Mouse (Mus musculus) right cerebral cortex, postnatal 4 days (tissue): Measurements from ENCODE around the gene Sorcs2.

Source experiments
- DNase-seq: peaks from one replicate; pipeline ENCODE4 v3.0.0-alpha.2; 2022

The Sorcs2 gene

DNA sequence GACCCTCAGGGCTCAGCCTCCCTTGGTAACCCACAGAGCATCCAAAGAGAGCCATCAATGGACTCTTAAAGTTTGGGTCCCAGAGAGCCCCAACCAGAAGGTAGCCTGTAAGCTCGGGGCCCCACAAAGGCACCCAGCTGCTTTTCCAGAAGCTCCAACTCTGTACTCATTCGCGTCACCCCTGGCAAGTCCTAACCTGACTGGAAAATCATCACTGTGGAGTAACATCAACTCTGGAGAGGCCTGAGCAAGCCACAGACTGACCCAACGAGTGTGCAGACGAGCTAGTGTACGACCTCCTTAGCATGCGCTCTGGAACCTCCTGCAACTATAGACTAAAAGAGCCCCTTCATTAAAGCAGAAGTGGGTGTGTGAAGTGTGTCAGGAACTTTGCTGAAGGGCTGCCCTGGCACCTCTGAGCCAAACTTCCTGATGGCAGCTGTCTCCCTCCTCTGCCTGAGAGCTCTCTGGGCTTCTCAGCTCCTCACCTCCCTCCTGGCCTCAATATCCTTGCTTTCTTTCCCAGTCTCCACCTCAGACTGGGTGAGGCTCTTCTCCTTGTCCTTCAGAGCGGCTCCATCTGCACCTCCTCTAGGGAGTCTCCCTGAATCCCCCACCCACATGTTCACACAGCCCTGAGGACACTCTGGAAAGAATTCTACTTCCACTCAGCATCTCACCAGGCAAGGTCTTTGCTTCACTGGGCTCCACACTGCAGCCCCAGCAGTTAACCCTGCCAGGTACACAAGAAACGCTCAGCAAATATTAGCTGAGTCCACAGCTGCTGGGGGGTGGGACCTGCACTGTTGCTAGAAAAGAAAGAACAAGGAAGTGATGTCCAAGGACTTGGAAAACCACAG lies 8.0 kb downstream of the Sorcs2 start:
- DNase-seq = no peak

DNA sequence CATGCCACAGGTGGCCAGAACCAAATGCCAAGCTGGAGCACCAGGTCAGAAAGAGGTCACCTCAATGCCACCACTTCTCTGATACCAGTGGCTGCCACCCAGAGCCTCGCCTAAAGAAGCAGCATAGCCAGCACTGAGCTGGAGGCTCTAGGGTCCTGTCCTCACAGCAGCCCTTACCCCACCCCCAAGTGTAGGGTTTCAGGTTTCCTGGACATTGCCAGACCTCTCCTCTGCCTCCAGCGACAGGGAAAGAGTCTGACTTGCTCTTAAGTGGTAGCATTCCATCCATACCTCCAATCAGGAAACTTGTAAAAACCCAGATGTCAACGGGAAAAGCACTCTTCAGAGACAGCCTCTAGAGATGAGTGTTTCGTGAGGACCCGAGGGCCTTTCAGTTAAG lies 12.9 kb downstream of the Sorcs2 start:
- no peak for DNase-seq

DNA sequence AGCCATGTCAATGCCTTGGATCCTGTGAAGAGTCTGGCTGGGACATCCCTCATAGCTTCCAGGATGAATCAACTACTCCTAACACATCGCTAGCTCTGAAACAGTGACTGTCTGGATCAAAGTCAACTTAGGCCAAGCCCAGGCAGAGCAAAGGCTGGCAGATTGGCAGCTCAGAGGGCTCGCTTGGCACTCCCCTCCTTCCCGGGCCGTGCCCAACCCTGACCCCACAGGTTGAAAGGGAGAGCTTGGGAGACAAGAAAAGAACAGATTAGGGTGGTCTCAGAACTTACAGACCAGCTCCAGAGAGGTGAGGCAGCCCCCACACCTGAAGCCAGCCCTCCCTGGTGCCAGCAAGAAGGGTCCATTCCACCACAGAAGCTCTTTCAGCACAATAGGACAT lies 14.5 kb downstream of the Sorcs2 start:
- DNase-seq = no peak

GRCm38 (mm10) chr5:36382721-36383120 lies 15.2 kb downstream of the Sorcs2 start:
- no peak for DNase-seq

- DNase-seq = no peak
Observed at GRCm38 (mm10) chr5:36382134-36382693, 15.7 kb downstream of the Sorcs2 start.

- DNase-seq = no peak
Observed at GRCm38 (mm10) chr5:36379938-36380511, 17.9 kb downstream of the Sorcs2 start.

DNA sequence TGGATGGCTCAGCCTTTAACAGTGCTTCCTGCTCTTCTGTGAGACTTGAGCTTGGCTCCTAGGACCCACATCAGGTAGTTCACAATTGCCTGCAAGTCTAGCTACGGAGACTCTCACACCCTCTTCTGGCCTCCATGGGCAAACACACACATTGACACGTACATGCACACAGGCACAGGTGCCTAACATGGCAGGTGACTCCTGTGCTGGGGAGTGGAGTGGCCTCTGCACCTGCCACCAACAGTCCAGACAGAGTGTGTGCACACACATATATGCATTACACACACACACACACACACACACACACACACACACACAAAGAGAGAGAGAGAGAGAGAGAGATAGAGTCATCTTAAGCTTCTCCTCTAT lies 19.6 kb downstream of the Sorcs2 start:
- no peak for DNase-seq

- DNase-seq = no peak
Observed at GRCm38 (mm10) chr5:36377456-36378369, 20.2 kb downstream of the Sorcs2 start.

- no peak for DNase-seq
Observed at GRCm38 (mm10) chr5:36375886-36376285, 22.1 kb downstream of the Sorcs2 start.

DNA sequence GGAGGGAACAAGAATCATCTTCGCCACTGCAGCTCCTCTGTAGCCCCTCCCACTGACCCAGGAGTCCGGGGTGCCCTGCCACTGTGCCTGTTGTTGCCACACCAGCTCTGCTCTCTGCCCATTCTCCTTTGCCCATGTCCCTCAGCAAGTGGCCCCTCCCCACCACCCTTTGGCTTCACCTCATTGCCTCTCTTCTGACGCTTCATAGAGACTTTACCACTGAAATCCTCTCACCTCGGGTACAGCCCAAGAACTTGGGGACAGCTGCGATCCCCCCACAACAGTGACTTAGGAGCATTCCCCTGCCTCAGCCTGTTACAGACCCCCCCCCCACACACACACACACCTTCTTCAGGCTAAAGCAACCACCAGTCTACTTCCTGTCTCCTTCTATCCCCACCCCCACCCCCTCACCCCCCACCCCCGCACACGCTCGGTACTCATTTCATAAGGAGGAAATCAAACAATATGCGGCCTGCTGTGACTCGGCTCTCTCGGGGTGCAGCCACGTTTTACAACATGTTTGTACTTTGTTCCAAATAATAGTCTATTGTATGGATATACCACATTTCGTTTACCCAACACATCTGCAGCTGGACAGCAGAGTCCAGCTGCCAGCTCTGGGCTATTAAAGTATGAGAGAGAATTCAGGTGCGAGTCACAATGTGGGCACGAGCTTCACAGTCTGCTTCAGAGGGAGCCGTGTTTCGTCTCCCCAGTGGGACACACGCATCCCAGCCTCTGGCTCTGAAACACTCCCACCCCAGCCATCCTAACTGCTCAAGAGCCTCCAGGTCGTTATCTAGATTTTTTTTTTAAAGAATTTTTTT lies 23.5 kb downstream of the Sorcs2 start:
- DNase-seq = no peak

DNA sequence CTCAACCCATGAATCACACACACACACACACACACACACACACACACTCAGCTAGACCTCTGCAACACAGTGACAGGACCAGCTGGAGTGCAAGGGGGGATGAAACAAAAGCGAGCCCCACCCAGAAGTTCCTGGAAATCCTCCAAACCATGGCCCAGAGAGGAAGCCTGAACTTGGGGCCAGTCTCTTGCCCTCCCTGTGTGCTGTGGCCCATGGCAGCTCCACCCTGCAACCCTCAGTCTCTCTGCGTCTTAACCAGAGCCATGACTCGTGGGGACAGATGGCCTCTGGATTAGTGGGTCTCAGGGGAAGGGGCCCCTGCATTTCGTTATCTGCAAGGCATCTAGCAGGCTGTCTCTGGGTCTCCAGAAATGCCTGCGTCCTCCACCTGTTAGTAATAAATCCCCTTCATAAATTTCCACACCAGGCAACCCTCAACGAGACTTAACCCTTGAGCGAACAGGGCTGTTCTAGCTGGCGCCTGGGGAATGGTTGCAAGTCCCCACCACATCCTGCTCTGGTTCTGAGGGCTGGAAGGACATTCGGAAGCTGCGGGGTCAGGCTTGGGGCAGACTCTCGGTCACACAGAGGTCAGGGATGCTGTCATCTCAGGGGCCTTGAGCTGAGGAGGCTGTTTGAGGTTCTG lies 24.6 kb downstream of the Sorcs2 start:
- no peak for DNase-seq

- no peak for DNase-seq
Observed at GRCm38 (mm10) chr5:36371731-36372130, 26.2 kb downstream of the Sorcs2 start.

DNA sequence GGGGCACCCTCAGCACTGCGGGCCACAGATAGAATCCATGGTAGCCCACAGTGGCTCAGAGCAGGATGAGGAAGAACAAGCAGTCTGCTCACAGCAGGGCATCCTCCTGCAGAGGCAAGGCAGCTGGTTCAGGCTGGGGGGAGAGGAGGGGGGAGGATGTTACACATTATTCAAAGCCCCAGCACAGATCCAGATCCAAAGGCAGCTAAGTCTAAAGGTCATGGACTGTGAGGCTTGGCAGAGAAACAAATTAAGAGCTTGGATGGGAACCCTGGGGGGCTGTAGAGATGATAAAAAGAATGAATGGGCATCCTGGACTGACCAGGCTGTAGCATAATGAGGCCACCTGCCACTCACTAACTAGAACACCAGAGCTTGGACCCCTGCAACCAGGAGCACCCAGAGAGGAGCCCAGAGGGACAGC lies 28.7 kb downstream of the Sorcs2 start:
- no peak for DNase-seq

GRCm38 (mm10) chr5:36368511-36369135 lies 29.3 kb downstream of the Sorcs2 start:
- DNase-seq = no peak

DNA sequence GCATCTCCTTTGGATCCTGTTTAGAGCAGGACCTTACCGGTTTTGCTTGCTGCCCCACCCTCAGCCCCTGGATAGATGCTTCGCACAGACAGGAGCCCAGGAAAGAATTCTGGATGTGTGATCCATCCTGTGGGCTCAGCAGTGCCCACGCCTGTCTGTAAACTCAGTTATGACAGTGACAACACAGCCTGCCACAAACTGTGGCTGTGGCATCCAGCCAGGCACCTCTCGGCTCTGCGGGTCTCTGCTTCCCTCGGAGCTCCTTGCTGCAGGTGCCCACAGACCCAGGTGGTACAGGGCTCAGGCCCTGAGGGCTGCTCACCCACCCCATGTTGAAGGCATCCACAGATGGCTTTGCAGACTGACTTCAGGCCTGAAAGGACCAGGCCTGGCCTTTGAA lies 30.0 kb downstream of the Sorcs2 start:
- no peak for DNase-seq

DNA sequence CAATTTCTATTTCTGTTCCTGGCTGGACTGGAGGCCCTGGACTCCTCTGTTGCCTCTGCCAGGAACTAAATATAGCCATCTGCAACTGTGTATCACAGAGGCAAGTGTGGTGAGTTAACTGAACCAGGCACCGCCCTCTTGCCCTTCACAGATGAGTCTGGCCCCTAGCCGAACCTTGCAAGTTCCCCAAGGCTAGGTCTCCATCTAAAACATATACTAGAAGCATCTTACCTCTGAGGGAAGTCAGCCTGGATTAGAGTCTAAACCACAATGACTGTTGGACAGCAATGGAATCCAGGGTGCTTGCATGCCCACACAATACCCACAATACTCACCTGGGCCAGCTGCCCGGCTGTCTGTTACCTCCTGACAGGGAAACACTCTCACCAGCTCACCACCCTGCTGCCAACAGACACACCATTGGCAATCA lies 30.7 kb downstream of the Sorcs2 start:
- DNase-seq = no peak

GRCm38 (mm10) chr5:36361749-36362148 lies 36.2 kb downstream of the Sorcs2 start:
- no peak for DNase-seq

- no peak for DNase-seq
Observed at GRCm38 (mm10) chr5:36360343-36360742, 37.6 kb downstream of the Sorcs2 start.

DNA sequence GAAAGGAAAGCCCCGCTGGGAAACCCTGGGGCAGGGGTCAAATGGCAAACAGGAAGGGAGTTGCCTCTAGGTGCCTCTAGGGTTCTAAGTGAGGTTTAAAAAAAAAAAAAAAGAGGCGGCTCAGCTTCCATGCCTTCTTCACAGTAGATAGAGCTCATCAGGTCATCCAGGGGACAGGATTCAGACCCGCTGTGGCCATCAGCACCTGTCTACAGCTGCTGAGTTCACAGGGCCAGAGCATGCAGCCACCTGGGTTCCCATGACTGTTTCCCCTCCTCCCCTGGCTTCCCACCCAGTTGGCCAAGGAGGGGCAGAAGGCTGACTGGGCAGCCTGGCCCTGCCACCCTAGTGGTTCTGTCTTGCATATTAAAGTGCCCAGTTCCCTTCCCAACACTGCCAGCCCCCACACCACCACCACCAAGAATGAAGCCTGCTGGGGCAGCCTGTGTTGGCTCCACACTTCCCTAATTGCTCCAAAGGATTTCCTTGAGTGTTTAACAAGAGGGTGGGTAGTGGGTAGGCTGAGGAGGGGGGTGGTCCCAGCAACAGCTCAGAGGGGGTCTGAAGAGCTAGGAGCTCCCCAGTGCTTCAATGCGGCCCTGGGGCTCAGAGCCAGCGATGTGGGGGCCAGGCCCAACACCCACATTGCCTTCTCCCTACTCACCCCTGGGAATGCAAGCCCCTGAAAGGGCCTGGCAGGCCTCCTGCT lies 38.2 kb downstream of the Sorcs2 start:
- peak; percentile 53 for DNase-seq

GRCm38 (mm10) chr5:36358161-36358560 lies 39.8 kb downstream of the Sorcs2 start:
- no peak for DNase-seq

GRCm38 (mm10) chr5:36356659-36357058 lies 41.3 kb downstream of the Sorcs2 start:
- no peak for DNase-seq
